Mouse (Mus musculus) lung, postnatal 36 days (tissue): Measurements from ENCODE around the gene Dpy19l3.

Experiments used
- DNase-seq: peaks from one replicate; pipeline ENCODE4 v3.0.0; 2022; ENCODE audit warnings: mixed read lengths

Dpy19l3 gene

DNA sequence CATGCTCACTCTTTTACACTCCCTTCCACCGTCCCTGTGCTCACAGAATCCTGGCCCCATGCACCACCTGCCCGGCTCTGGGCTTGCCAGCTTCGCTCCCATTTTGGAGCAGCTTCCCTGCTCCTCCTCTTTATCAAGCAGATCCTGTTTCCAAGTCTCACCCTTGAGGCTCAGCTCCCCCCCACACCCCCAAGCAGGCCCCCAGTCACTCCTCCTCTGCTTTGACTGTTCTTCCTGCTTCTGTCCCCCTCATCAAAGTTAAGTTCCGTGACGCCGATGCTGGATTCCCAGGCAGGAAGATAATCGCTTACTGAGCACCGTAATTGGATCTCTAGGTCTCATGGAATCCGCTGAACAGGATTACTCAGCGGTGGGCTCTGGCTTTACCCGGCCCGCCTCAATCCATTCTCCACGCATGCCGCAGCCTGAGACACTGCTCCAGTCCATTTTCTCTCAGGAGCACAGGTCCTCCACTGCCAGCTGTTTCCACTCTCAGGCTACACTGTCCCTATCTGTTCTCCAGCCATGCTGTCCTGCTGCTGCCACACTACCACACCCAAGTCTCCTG is 6.8 kb downstream of the Dpy19l3 start:
- DNase-seq = no peak

DNA sequence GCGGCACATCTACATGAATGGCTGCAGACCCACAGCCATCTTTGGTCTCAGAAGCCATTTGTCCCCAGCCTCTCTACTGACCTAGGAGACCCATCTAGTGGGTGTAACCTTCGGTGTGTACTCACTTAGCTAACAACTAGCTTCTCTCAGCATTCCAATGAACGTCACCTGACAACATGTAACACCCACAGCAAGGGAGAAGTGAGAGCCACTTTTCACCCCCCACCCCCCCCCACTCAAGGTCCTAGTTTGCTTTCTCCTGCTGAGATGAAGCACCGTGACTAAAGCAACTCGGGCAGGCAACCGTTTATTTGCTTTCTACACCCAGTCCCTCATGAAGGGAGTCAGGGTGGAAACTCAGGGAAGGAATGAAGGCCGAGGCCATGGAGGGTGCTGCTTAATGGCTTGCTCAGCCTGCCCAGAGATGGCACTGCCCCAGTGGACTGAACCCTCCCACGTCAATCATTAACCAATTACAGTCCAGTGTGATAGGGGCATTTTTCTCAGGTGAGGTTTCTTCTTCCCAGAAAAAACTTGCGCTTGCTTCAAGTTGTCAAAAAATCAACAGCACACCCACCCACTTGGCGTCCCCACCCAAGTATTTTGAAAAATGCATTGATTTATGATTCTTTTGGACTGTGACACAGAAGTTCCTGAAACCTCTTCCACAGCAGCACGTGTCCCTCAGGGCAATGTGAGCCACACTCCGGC is 7.4 kb downstream of the Dpy19l3 start:
- DNase-seq = no peak

DNA sequence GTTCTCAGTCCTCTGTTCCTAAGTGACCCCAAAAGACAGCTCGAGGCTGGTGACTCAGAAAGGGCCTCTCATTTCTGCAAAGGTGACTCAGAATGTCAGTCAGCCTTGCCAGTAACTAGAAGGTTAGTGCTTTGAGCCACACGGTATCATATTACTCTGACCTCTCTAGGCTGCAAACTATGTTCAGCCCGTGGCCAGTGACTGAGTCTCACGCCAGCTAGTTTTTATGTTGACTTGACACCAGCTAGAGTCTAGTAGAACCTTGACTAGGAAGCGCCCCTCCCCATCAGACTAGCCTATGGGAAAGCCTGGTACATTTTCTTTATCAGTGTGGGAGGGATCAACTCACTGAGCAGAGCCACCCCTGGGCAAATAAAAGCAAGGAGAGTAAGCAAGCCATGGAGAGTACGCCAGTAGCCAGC is 9.0 kb downstream of the Dpy19l3 start:
- DNase-seq = no peak

DNA sequence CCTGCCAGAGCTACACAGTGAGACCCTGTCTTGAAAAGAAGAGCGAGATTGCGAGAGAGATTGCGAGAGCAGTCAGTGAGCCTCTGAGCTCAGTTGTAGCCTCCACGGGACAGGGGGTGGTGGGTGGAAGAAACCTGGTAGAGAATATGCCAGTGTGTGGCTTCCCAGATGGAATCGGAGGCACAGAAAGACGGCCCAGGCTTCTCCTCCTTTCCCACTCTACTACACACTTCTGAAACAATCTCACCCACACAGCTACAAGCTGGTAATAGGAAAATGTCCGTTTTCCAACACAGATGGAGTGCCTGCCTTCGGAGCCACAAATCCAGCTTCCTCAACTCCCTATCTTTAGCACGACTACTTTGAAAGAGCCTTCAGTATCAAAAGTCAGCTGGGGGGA is 9.5 kb downstream of the Dpy19l3 start:
- no peak for DNase-seq

DNA sequence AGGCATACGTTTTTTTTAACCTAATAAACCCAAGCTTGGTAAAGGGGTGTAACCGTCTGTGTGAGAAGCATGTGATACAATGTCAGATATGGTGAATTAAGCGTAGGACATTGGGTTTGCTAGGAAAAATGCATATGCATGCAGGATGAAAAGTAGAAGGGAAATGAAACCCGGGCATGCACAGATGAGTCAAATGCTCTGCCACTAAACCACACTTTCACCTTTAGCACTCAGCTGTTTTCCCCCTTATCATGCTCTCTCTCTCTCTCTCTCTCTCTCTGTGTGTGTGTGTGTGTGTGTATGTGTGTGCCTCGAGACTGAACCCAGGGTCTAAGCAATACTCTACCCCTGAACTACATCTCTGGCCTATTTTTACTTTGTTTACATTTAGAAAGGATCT is 11.9 kb downstream of the Dpy19l3 start:
- no peak for DNase-seq

DNA sequence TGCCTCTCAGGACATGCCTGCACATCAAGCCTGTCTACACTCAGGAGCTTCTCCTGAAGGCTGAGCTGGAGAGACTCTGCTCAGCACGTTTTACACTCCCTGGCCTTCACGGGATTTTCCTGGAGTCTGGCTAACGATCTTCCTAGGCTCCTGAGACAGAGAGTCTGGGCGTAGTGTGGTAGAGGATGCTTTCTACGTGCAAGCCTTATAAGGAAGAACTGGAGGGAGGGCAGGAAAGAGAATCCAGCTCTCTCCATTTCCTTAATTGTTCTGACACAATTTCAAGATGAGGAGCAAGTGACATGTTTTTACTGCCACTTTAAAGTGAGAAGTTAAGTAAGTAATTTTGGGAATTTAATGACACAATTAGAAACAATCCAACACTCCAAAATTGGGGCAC is 12.4 kb downstream of the Dpy19l3 start:
- no peak for DNase-seq

DNA sequence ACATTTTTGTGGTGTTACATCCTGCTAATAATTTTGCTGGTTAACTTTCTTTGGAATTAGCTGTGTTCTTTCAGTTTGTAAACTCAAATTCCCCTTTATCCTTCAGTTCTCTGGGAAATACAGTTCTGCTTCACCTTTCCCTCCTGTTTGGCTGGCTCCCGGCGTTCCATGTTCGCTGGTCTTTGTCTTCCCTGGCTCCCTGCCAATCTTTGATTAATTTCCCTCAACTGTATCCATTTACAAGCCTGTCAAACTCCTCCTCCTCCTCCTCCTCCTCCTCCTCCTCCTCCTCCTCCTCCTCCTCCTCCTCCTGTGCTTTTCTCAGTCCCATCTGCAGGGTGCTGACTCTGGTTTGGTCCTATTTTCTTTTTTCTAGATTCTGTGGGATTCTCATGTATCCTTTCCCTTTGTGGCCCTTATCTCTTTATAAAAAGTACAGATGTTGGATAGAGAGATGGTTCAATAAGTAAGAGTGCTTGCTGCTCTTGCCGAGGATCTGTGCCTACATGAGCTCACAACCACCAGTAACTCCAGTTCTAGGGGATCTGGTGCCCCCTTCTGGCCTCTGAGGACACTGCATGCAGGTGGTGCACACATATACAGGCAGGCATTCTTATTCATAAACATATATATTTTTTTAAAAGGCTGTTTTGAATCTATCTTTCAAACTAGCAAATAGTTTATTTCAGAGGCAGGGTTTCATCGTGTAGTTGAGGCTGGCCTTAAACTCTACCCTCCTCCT is 13.6 kb downstream of the Dpy19l3 start:
- DNase-seq = peak; percentile 76

DNA sequence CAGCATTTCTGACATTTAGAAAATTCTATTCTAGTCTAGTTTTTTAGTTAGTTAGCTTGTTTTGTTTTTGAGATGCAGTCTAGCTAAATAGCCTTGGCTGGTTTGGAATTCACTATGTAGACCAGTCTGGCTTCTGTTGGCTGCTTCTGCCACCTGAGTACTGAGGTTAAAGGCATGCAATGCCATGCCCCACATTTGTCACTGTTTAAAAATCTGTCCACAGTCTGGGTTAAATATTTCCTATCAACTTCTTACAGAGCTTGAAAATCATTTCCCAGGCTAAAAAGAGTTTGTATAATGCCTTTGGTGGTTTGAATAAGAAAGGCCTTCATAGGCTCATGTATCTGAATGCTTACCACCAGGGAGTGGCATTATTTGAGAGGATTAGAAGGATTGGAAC is 15.4 kb downstream of the Dpy19l3 start:
- no peak for DNase-seq

DNA sequence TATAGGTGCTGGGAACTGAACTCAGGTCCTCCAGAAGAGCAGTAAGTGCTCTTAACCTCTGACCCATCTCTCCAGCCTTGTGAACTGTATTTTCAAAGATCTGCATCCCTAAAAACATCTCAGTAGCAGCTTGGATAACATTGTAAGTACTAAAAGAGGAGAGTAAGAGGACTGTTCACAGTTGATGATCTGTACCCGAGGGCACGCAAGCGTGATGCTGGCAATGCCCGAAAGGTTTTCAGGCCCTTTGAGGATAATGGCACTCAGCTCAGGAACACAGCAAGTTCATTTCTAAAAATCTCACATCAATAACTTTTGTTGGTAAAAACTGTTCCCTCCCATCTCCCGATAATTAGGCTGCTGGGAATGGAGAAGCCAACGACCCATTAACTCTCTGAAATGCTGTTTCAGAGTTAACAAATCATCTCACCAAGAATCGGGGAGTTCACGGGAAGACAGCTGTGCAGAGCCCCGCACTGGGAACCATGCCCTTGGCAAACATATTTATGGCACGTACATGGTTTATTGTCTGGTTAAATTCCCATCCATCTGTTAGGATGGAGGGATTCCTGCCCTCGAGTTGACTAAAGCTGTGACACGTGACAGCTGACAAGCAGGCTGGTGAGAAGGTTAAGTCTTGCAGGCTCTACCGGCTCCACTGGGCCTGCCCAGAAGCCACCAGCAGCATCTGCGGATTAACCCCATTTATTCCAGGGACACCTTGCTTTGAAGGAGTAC is 20.8 kb downstream of the Dpy19l3 start:
- DNase-seq = no peak

DNA sequence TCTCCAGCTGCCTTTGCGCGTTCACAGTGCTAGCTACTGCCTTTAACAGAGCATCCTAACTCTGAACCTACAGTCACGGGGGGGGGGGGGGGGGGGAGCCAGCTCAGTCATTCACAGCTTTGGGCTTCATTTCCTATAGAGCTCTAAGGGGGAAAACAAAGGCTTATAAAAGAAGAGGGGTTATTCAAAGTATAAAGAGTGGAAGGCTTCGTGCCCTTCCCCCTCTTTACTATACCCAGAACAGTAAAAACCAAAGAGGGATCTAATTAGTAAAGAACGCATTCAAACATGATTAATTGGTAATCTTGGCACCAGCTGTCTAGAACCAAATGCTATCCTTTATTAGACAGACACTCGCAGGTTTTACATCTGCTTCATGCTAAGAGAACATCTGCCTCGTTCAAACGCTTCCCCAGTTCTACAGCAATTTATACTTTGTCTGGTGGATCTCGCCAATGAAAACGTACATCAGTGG is 21.6 kb downstream of the Dpy19l3 start:
- no peak for DNase-seq

DNA sequence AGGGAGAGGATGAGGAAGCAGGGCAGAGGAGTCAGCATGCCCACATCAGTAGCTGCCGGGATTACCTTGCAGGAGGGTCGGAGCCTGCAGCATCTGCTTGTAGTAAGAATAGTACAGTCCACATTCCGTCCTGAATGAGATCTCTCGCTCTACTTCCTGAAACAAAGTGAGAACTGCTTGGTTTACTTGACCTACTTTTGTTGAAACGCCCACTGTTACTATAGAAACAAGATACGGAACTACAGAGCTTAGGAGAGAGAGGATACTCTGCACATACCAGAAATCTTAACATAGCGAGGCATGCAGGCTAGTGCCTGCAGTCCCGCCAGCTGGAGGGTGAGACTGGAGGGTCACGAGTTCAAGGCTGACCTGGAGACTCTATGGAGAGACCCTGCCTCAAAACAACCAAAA is 24.6 kb downstream of the Dpy19l3 start:
- peak; percentile 42 for DNase-seq

DNA sequence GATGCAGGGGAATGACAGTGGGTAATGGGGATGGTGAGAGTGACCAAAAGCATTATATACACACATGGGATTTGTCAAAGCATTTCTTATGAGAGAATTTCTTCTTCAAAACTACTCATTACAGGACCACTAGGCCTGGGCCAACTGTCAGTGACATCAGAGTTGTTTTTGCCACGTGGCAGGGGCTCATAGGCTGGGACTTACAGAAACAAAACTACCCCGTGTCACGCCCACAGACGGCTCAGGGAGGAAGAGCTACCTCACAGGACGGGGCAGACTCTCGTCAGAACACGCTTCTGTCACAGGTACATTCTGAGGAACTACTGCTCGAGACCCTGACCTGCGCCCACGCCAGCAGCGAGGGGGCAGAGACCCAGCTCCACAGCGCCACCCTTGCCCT is 25.9 kb downstream of the Dpy19l3 start:
- DNase-seq = no peak

DNA sequence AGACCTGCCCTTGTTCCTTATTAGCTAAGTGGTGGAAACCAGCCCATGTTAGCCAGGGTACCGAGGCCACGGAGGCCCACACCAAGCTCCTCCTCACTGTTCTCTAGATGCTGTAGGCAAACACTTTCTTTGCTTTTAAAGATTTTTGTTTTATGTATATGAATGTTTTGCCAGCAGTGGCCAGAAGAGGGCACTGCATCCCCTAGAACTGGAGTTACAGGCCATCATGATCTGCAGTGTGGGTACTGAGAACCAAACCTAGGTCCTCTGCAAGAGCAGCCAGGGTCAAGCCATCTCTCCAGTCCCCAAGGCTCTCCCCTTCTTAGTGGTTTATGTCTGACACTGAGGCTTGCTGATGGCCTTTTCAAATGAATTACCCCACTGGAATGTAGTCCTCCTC is 31.2 kb downstream of the Dpy19l3 start:
- no peak for DNase-seq

DNA sequence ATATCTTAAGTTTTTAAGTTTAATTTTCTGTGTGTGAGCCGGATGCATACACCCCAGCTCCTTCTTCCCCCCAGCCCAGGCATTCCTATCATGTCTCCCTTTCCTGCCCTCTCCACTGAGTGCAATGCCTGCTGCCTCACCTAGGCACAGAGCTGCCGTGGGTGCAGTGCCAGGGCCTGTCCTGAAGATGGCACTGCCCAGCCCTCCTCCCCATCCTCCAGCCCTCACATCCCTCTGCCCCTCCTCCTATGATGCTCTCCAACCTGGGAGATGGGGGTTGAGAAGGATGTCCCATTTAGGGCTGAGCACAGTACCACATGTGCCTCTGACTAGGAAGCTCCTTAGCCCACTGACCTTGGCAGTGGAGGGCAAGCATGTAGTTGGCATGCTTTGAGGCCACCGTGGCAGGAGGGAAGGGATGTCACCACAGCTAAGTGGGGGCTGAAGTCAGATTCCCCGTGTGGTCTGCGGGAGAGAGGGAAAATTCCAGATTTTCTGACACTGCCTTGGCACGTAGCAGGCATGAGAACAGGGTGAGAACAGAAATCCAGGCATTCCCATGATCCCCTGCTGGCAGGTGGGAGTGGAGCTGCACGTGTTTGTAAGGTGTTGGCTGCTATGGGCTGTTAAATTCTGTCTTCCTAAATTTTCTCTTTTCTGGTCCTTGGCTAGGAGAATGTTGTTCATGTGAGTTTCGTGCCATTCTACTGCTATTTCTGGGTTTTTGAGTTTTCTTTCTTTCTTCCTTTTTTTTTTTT is 35.7 kb downstream of the Dpy19l3 start:
- DNase-seq = no peak

DNA sequence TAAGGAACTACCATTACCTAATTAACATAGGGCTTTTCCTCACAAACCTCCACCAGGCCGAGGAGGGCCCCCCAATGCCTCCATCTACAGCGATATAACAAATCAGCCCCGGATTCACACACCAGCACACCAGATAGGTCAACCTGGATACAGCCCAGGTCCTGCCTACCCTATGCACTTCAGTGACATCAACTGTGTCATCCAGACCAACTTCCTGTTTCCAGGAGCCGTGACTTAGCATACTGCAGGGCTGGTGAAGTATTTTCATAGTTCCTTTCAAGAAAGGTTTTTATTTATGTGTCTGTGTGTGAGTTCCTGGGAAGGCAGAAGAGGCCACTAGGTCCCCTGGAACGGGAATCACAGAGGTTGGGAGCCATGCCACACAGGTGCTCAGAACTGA is 43.9 kb downstream of the Dpy19l3 start:
- no peak for DNase-seq

DNA sequence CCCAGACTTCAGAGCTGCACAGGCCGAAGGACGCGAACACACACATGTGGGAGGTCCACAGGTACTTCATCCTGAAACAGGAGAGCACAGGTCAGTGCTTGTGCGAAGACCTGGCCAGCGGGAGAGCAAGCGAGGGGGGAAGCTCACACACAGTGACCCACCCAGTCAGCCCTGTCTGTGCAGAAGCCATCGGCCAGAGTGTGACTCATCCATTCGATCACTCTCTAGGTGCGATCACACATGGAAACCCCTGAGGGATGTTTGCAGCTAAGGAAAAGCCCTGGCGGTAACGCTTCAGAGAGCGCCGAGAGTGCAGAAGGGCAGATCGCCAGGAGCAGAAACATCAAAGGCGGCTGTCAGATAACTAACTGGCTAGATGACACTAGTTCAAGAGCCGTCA is 46.2 kb downstream of the Dpy19l3 start:
- no peak for DNase-seq

DNA sequence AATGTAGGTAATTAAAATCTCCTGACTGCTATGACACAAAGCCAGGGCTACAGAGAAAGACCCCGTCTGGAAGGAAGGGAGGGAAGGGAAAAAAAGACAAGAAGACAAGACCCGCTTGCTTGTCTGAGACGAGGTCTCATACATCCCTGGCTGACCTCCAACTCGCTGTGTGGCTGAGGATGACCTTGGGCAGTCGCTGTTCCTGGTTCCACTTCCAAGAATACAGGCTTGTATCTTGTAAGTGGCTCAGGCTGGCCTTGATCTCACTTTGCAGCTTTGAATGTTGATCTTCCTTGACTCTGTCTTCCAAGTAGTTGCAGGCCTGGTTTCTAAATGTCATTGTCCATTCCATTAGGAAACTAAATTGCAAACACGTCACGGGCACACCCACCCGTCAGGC is 55.2 kb downstream of the Dpy19l3 start:
- DNase-seq = no peak

DNA sequence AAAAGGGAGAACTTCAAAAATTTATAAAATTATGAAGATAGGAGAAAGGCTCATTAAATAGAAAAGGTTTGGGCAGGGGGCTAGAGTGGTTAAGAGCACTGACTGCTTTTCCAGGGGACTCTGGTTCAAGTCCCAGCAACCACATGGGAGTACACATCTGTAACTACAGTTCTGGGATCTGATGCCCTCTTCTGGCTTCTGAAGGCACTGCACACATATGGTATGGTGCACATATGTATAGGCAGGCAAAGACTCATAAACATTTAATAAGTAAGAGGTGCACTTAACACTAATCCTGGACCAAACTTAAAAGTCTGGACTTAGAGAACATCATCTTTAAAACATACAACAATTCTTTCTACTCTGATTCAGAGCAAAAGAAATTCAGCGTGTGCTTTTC is 56.2 kb downstream of the Dpy19l3 start:
- DNase-seq = no peak

DNA sequence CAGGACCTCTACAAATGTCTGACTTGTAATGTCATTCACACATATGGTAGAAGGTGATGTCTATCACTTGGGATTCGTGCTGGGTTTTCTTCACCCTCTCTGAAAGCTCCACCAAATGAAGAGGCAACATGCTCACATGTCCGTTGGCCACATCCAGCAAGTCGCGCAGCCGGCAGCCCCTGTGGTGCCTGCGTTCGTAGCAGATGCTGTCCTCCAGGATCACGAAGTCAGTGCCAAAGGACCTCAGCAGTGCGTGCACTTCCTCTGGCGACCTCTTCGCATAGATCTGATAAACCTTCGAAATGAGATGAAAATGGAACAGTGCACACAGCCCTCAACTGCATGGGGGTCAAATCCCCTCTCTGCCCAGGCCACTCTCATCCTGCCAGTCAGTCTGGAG is 61.6 kb downstream of the Dpy19l3 start:
- no peak for DNase-seq

DNA sequence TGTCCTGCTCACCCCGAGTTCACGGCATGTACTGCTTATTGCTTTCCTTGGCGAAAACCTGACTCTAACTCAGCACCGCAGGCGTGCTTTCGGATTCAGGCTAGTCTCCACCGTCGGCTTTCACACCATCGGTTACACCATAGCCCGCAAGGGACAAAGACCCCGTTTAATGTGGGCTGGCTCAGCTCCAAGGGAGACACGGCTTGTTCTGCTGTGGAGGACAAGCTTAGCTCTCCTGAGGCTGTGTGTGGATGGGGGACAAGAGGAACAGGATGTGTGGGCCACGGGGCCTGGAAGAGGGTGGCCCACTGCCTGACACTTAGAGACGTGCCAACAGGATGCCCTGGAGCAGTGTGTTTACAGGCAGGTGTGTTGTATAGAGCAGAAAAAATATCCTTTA is 62.1 kb downstream of the Dpy19l3 start:
- no peak for DNase-seq

DNA sequence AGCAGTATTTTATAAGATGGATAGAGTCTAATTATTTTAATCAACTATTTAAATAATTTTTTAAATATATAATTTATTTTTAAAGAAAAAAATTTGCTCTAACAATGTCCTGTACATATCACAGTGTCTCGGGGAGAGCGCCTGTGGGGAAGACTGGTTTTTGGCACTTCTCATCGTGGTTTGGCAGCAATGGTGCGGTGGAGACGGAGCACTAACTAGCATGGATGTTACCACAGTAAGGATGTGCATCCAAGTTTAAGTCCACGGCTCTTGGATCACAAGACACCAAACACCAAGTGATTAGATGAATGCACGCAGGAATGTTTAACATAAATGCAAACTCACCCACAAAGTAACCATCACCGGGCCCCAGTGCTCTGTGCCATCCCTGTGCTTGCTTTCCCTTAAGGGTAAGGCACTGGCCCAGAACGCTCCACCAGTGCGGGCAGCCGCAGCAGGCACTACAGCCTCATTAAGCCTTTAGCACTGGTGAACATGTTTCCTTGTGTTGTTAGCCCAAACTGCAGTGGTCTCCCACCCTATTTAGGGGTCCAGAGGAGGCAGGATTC is 65.4 kb downstream of the Dpy19l3 start:
- DNase-seq = no peak

DNA sequence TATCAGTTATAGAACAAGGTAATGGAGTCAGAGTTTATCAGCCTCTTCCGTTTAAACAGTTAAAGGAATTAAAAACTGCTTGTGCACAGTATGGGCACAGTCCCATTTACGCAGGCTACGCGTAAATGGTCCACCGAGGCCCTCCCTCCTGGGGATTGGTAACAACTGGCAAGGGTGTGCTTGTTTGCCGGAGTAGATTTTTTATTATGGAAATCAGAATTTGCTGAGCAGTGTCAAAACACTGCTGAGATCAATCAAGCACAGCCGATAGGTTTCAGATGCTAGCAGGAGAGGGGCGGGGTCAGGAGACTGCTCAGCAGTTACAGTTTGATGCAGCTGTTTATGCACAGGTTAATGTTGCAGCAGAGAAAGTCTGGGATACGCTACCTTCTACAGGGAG is 66.0 kb downstream of the Dpy19l3 start:
- no peak for DNase-seq
